Mouse (Mus musculus): ENCODE results near the gene Rab11b.
"Not testable (repeated sequence)": the region's sequence is repeated elsewhere in the genome, so short reads cannot be mapped to it uniquely, and the experiment has no call there.

Gene Rab11b

GRCm38 (mm10) chr17:33771617-33772016 lies 11.3 kb upstream of the Rab11b start:
- no peak for DNase-seq (ENCODE audit: low read depth, low spot score)

- no peak for DNase-seq (ENCODE audit: low read depth, low spot score)
These were observed 6.1 kb upstream of the Rab11b start for GRCm38 (mm10) chr17:33766389-33766788.

GRCm38 (mm10) chr17:33759767-33760254 lies 519 bp downstream of the Rab11b start:
- DNase-seq (ENCODE audit: low read depth, low spot score) = no peak

- DNase-seq (ENCODE audit: low read depth, low spot score) = no peak
These were observed 3.1 kb downstream of the Rab11b start for GRCm38 (mm10) chr17:33757231-33757630.

GRCm38 (mm10) chr17:33756108-33756790 lies 4.1 kb downstream of the Rab11b start:
- DNase-seq (ENCODE audit: low read depth, low spot score) = no peak

GRCm38 (mm10) chr17:33755418-33756107 lies 4.8 kb downstream of the Rab11b start:
- DNase-seq (ENCODE audit: low read depth, low spot score) = no peak

- DNase-seq (ENCODE audit: low read depth, low spot score) = no peak
These were observed 5.7 kb downstream of the Rab11b start for GRCm38 (mm10) chr17:33754656-33755055.

GRCm38 (mm10) chr17:33752297-33752696 lies 8.0 kb downstream of the Rab11b start:
- no peak for DNase-seq (ENCODE audit: low read depth, low spot score)

- DNase-seq (ENCODE audit: low read depth, low spot score) = no peak
These were observed 9.1 kb downstream of the Rab11b start for GRCm38 (mm10) chr17:33751181-33751580.

- DNase-seq (ENCODE audit: low read depth, low spot score) = no peak
These were observed 10.9 kb downstream of the Rab11b start for GRCm38 (mm10) chr17:33749451-33749850.

GRCm38 (mm10) chr17:33746011-33746410 lies 14.3 kb downstream of the Rab11b start:
- no peak for DNase-seq (ENCODE audit: low read depth, low spot score)

GRCm38 (mm10) chr17:33744686-33745384 lies 15.5 kb downstream of the Rab11b start:
- no peak for DNase-seq (ENCODE audit: low read depth, low spot score)

- no peak for DNase-seq (ENCODE audit: low read depth, low spot score)
These were observed 17.9 kb downstream of the Rab11b start for GRCm38 (mm10) chr17:33742420-33742819.

GRCm38 (mm10) chr17:33733526-33733925 lies 26.8 kb downstream of the Rab11b start:
- DNase-seq (ENCODE audit: low read depth, low spot score) = not testable (repeated sequence)

GRCm38 (mm10) chr17:33732556-33733083 lies 27.7 kb downstream of the Rab11b start:
- not testable (repeated sequence) for DNase-seq (ENCODE audit: low read depth, low spot score)

- no peak for DNase-seq (ENCODE audit: low read depth, low spot score)
These were observed 31.1 kb downstream of the Rab11b start for GRCm38 (mm10) chr17:33729215-33729614.

- DNase-seq (ENCODE audit: low read depth, low spot score) = no peak
These were observed 31.9 kb downstream of the Rab11b start for GRCm38 (mm10) chr17:33728396-33728795.

- no peak for DNase-seq (ENCODE audit: low read depth, low spot score)
These were observed 40.5 kb downstream of the Rab11b start for GRCm38 (mm10) chr17:33719736-33720378.

GRCm38 (mm10) chr17:33718944-33719725 lies 41.2 kb downstream of the Rab11b start:
- no peak for DNase-seq (ENCODE audit: low read depth, low spot score)

- peak; percentile 86 for DNase-seq (ENCODE audit: low read depth, low spot score)
These were observed 41.9 kb downstream of the Rab11b start, which contains the start of gene March2 for GRCm38 (mm10) chr17:33718384-33718881. March2 (minus strand) TSS chr17:33718670.

GRCm38 (mm10) chr17:33717982-33718381 lies 42.3 kb downstream of the Rab11b start:
- no peak for DNase-seq (ENCODE audit: low read depth, low spot score)

Measured in brain, embryonic 18.5 days (tissue).